29 mouse cellular contexts compared by ENCODE assay signal in the genomic region with DNA sequence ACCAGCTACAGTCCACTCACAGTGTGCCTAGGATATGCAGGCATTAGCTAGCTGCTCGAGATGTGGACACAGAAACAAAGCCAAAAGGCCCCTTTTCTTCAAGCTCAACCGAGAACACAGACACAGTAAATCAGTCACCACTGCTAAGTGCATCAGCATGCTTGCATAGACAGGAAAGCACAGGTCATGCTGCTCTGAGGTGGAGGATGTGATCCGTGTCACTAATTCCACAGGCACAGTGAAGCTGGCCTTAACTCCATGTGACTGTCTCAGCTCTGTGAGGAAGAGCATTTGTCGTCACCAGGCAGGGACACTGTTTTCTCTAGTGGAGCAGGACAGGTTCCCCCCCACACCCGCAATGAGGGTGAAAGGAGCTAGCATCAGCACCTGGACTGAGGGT. TPM values are rescaled to one million over a fixed set of nuclear protein-coding genes. Genes with fewer than 3 reads are reported as not detected.
DNase-seq lines count a peak whose midpoint lies in the region; ATAC-seq lines count a peak whose summit lies in the region.
"Had no signal": no experiment of that assay in that cellular context is flagged by ENCODE, and none has a peak within 500 bp of the region (broad histone marks: within the 10 kb centered on the region; RNA-seq: fewer than 3 reads in every experiment).

No protein-coding gene starts in this region.

- no peak overlapping the region for H3K4me2 ChIP-seq in forebrain, embryonic 11.5 days (ENCODE audit: low read depth, low read length, severe bottlenecking)
- H3K4me2 ChIP-seq: embryonic facial prominence, embryonic 13.5 days; forebrain, embryonic 13.5 days; heart, embryonic 12.5 days; hindbrain, embryonic 13.5 days; limb, embryonic 15.5 days; lung, embryonic 14.5 days; neural tube, embryonic 15.5 days; stomach, embryonic 15.5 days had no signal

- no peaks in the 10 kb centered on the region for H3K9me3 ChIP-seq in megakaryocyte, embryonic 14.5 days
- no peaks in the 10 kb centered on the region for H3K9me3 ChIP-seq in forebrain, embryonic 11.5 days (ENCODE audit: control insufficient read depth, low read length)
- H3K9me3 ChIP-seq: embryonic facial prominence, embryonic 13.5 days; forebrain, embryonic 13.5 days; heart, embryonic 12.5 days; hindbrain, embryonic 13.5 days; limb, embryonic 15.5 days; neural tube, embryonic 15.5 days; stomach, embryonic 15.5 days had no signal

- H3K27ac ChIP-seq in forebrain, embryonic 11.5 days (ENCODE audit: low read depth, low read length) = no peak overlapping the region
- H3K27ac ChIP-seq: embryonic facial prominence, embryonic 13.5 days; forebrain, embryonic 13.5 days; hindbrain, embryonic 13.5 days; left cerebral cortex, adult 2 months; limb, embryonic 15.5 days; liver, embryonic 14.5 days; neural tube, embryonic 15.5 days; stomach, embryonic 15.5 days had no signal

- peak overlapping the region; percentile 55 for H3K4me3 ChIP-seq in megakaryocyte, embryonic 14.5 days (replicated peaks)
- H3K4me3 ChIP-seq in forebrain, embryonic 11.5 days (ENCODE audit: low read depth, low read length) = no peak overlapping the region
- H3K4me3 ChIP-seq: embryonic facial prominence, embryonic 13.5 days; erythroblast, embryonic 14.5 days; forebrain, embryonic 13.5 days; heart, embryonic 12.5 days; hindbrain, embryonic 13.5 days; left cerebral cortex, adult 2 months; limb, embryonic 15.5 days; neural tube, embryonic 15.5 days; stomach, embryonic 15.5 days had no signal

- H3K36me3 ChIP-seq in megakaryocyte, embryonic 14.5 days (replicated peaks; ENCODE audit: low read length) = peaks cover 22% of the 10 kb centered on the region
- H3K36me3 ChIP-seq in forebrain, embryonic 11.5 days (ENCODE audit: control insufficient read depth, insufficient read depth, low read length) = no peaks in the 10 kb centered on the region
- H3K36me3 ChIP-seq: hindbrain, embryonic 13.5 days; neural tube, embryonic 15.5 days; stomach, embryonic 15.5 days had no signal

- no peaks in the 10 kb centered on the region for H3K27me3 ChIP-seq in megakaryocyte, embryonic 14.5 days (replicated peaks)
- H3K27me3 ChIP-seq in forebrain, embryonic 11.5 days (ENCODE audit: control insufficient read depth, insufficient read depth, low read length) = no peaks in the 10 kb centered on the region
- H3K27me3 ChIP-seq: embryonic facial prominence, embryonic 13.5 days; forebrain, embryonic 13.5 days; heart, embryonic 12.5 days; hindbrain, embryonic 13.5 days; limb, embryonic 15.5 days; neural tube, embryonic 15.5 days; stomach, embryonic 15.5 days had no signal

- no peak for ATAC-seq in megakaryocyte, adult 5-6 weeks (ENCODE audit: poor library complexity, severe bottlenecking)
- ATAC-seq in forebrain, embryonic 11.5 days (replicated peaks; ENCODE audit: low FRiP score) = no peak
- ATAC-seq: forebrain, embryonic 13.5 days had no signal

- intact Hi-C loops in left cerebral cortex, postnatal 36 days (cut with DNase I) = no loop called here

- no peak overlapping the region for H3K9ac ChIP-seq in forebrain, embryonic 11.5 days (ENCODE audit: low read length)
- H3K9ac ChIP-seq: embryonic facial prominence, embryonic 13.5 days; forebrain, embryonic 13.5 days; heart, embryonic 12.5 days; hindbrain, embryonic 13.5 days; limb, embryonic 15.5 days; liver, embryonic 14.5 days; lung, embryonic 14.5 days; neural tube, embryonic 15.5 days; stomach, embryonic 15.5 days had no signal

- peaks cover 70% of the 10 kb centered on the region for H3K4me1 ChIP-seq in megakaryocyte, embryonic 14.5 days
- H3K4me1 ChIP-seq in forebrain, embryonic 11.5 days (replicated peaks; ENCODE audit: control insufficient read depth, insufficient read depth, low read length) = no peaks in the 10 kb centered on the region

- DNase-seq in kidney, adult 9 months = peak; percentile 61
- DNase-seq in kidney, postnatal 25 days = peak; percentile 17 to 72
- no peak for DNase-seq in B cell, adult 2 months
- no peak for DNase-seq in forebrain, embryonic 11.5 days (ENCODE audit: low spot score)
- DNase-seq in left cerebral cortex, postnatal 36 days (ENCODE audit: low spot score in 2 of 2) = no peak
- DNase-seq: adrenal gland, postnatal 25 days; cerebellum, adult 8-10 months; cerebellum, postnatal 36 days; embryo, embryonic 11 days; gastrocnemius, postnatal 10 days; heart, adult 18-20 months; heart, postnatal 10 days; layer of hippocampus, adult 9-11 months; left cerebral cortex, postnatal 4 days; lung, embryonic 14.5 days; right cerebral cortex, adult 18-20 months; right cerebral cortex, postnatal 4 days had no signal

- WGBS in forebrain, embryonic 11.5 days = 62% methylated on average over 5 of the region's 5 CpGs

RNA-seq across cellular contexts. Expression of gene Fam120a, which starts 5.4 kb away (rescaled TPM):
- 60.7 and 71.7 TPM in 2 replicates for polyA plus RNA-seq in megakaryocyte, embryonic 14.5 days (2012; ENCODE audit: insufficient read depth, low replicate concordance)
- total RNA-seq in megakaryocyte, adult 5-6 weeks (2015) = 191 and 192 TPM in 2 replicates
- total RNA-seq in megakaryocyte, adult 5-6 weeks (2017) = 118 and 132 TPM in 2 replicates
- polyA plus RNA-seq in forebrain, embryonic 11.5 days (2014; fragmentation: Nextera tagmentation; extraction: Ambion mirVana) = 20.4 and 22.5 TPM in 2 replicates
- total RNA-seq in left cerebral cortex, postnatal 36 days (2021) = 100 to 1,000 TPM; 105 to 119 TPM

Comparison
In these comparisons a context has a peak if more than half of its experiments do, and no peak if none do; other contexts are left out.
1. DNase-seq: peak in kidney, adult 9 months (single experiment) and kidney, postnatal 25 days (2 of 2); none in B cell, adult 2 months (0 of 2), forebrain, embryonic 11.5 days (single experiment) and left cerebral cortex, postnatal 36 days (0 of 2).